Mouse (Mus musculus) gastrocnemius, adult 8-10 months (tissue): ENCODE data around the gene Rwdd1. TPM values are rescaled to one million over a fixed set of nuclear protein-coding genes. Genes with fewer than 3 reads are reported as not detected.

Experiments
- total RNA-seq, 4 experiments: library from RNA; stranded (reverse); gene quantifications; 2 replicates each; pipeline ENCODE4 v1.2.4; 2022

Rwdd1 gene
- total RNA-seq, 4 experiments from 2014 or later, result 173 to 185 (median 176) TPM

Other genes with a start within 250 kb of the Rwdd1 start
- gene Sult3a2, start 232.9 kb downstream of the Rwdd1 start, total RNA-seq, result not detected
- not detected for gene Sult3a1, start 161.9 kb downstream of the Rwdd1 start, total RNA-seq
- not detected for gene Rsph4a, start 114.5 kb downstream of the Rwdd1 start, total RNA-seq
- 1 to 10 TPM; 7.8 to 8.6 (median 8.1) TPM for gene Zup1, start 68.4 kb downstream of the Rwdd1 start, total RNA-seq
- gene Trappc3l, start 18.0 kb upstream of the Rwdd1 start, total RNA-seq, result not detected
- gene Calhm4, start 24.7 kb upstream of the Rwdd1 start, total RNA-seq, result not detected
- under 1 TPM; 0.17 to 0.67 (median 0.40) TPM for gene Calhm5, start 76.9 kb upstream of the Rwdd1 start, total RNA-seq
- not detected for gene Calhm6, start 108.4 kb upstream of the Rwdd1 start, total RNA-seq
- 1 to 10 TPM; 2.4 to 3.9 (median 2.9) TPM for gene Dse, start 188.1 kb upstream of the Rwdd1 start, total RNA-seq